Mouse (Mus musculus): ENCODE measurements around the gene Olfr573-ps1. TPM values are rescaled to one million over a fixed set of nuclear protein-coding genes. Genes with fewer than 3 reads are reported as not detected.
A peak's percentile ranks its signal among the peaks of the same experiment; 100 is the strongest.

Gene Olfr573-ps1
- polyA plus RNA-seq (2015; fragmentation: Nextera tagmentation; extraction: Ambion mirVana): not detected in 2 replicates

GRCm38 (mm10) chr7:102942475-102942874 is at the start of gene Olfr573-ps1:
Olfr573-ps1 (minus strand) TSS chr7:102942575.
- no peak for DNase-seq (ENCODE audit: low spot score)

- no peak for DNase-seq (ENCODE audit: low spot score)
Measured at GRCm38 (mm10) chr7:102989224-102989623, 46.8 kb upstream of the Olfr573-ps1 start, which contains the start of gene Olfr578. Olfr578 (minus strand) TSS chr7:102989324.

DNA sequence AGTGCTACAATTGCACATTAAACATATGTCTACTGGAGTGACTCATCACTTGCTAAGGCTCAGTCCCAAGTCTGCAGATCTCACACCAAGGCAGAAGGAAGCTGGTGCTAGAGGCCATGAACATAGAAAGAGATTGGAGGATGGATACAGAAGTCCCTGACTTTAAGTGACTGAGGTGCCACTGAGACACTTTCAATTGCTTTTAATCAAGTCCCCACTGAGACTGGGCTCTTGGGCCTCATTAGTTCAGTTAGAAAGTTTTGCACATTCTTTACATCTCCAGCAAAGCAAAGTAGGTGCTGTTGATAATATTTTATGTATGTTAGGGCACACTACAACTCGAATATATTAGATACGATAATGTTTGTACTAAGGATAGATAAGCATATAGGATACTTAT is 33.5 kb upstream of the Olfr573-ps1 start, which contains the start of gene Olfr577:
Gene Olfr577, minus strand, starts transcription at position 101 of the 400 bp plus-strand sequence.
- no peak for DNase-seq (ENCODE audit: low spot score)

DNA sequence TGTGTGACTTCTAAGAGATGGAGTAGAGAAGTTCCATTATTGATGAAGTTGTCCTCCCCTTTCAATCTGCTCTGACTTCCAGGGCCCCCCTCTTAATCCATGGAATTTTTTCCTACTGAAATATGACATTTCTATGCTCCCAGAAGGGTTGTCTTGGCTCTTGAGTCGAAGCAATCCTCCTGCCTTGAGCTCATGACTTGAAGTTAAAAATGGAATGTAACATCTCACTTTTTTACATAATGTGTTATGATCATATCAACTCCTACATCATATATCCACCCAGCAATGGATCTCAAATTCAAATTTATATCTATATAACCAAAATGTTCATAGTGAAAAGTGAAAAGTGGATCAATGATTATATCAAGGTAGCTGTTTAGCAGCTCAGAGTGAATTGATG is 32.0 kb upstream of the Olfr573-ps1 start:
- no peak for DNase-seq (ENCODE audit: low spot score)

DNA sequence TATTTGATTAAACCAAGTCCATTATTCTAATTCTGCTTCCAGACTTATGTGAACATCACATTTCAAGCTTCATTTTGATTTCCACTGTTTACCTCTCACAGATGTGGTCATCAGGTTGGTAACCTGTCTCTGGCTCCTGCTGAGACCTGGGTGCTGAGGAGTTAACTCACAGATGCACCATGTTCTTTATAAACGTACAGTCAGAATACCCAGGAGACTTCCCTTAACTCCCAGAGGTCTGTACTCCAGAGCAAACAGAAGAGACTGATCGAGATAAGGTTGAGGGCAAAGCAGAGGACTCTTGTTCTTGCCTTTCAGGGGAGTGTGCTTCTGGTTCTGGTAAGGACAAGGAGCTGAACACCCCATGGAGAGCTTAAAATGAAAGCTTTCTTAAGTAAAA is 20.0 kb upstream of the Olfr573-ps1 start, which contains the start of gene Olfr576:
Gene Olfr576, plus strand, starts transcription at position 301 of the 400 bp plus-strand sequence.
- no peak for DNase-seq (ENCODE audit: low spot score)

DNA sequence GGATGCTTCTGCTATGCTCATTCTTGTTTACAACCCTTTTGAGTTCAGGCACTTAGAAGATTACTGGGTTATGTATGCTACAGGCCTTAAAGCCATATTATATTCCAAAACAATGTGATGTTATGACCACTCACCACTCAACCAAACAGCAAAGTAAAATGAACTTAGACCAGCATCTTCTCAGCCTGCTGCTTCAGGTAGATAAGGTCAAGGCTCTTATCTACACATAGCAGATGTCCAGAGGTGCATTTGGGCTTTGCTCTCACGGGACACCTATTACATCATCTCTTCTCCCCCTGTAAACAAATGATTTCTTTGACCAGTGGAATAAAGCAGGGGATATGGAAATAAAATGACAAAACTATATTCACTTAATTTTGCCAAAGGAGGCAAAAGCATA is 16.2 kb upstream of the Olfr573-ps1 start, which contains the start of gene Olfr575:
Gene Olfr575, minus strand, starts transcription at position 183 of the 400 bp plus-strand sequence.
- no peak for DNase-seq (ENCODE audit: low spot score)

GRCm38 (mm10) chr7:102958137-102958536 is 15.8 kb upstream of the Olfr573-ps1 start:
- DNase-seq (ENCODE audit: low spot score): no peak

GRCm38 (mm10) chr7:102950732-102951131 is 8.4 kb upstream of the Olfr573-ps1 start:
- no peak for DNase-seq (ENCODE audit: low spot score)

DNA sequence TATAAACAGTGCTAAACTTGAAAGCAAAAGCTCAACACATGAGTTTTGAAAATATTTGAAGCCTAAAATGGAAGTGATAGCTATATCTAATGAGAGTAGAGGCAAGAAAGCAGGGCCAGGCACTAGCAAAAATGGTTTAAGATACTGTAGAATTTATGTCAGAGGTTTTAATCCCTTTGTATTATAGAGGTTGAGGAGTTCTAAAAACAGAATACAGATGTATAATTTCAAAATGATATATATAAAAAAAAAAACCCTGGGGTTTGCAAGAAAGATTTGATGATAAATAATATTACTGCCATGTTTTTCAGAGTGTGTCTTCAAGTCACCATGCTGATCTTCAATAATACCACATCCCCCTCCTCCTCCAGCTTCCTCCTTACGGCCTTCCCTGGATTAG is 5.8 kb upstream of the Olfr573-ps1 start, which contains the start of gene Olfr574:
Gene Olfr574, plus strand, starts transcription at position 301 of the 400 bp plus-strand sequence.
- DNase-seq (ENCODE audit: low spot score): no peak

DNA sequence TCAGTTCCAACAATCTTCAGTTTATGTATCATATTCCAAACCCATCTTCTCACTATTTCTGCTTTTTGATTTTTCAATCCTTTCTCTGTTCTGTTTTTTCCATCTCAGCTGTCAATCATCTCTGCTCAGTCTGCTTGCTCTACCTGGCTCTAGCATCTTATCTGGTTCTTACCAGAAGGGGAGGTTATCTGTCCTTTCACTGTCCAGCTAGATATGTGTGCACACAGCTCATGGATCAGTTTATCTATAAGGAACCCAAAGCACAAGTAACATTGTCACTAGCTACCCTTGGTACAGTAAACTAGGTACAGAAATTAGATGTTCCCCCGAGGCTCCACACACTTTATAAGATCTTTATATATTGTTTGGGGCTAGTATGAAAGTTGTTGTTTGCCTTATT is 1.0 kb upstream of the Olfr573-ps1 start:
- DNase-seq (ENCODE audit: low spot score): no peak

DNA sequence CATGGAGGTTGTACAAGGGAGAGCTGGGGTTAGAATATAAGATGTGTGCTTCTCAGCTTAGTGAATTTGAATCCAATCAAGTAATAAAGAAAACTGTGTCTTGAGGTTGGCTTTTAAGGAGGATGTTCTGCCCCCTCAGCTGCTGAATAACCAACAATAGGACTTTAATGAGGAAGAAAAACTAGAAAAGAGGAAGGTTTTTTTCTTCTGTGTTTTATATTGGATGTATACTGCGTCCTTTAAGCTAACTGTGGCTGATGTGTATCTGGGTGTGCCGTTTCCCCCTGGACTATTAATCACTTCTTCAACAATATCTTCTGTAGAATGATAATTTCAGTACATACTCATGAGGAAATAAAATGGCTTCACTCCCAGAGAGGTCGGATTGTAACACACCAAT is 15.3 kb downstream of the Olfr573-ps1 start:
- no peak for DNase-seq (ENCODE audit: low spot score)

- no peak for DNase-seq (ENCODE audit: low spot score)
Measured at GRCm38 (mm10) chr7:102924109-102924508, 18.3 kb downstream of the Olfr573-ps1 start, which contains the start of gene Olfr572. Olfr572 (plus strand) TSS chr7:102924409.

DNA sequence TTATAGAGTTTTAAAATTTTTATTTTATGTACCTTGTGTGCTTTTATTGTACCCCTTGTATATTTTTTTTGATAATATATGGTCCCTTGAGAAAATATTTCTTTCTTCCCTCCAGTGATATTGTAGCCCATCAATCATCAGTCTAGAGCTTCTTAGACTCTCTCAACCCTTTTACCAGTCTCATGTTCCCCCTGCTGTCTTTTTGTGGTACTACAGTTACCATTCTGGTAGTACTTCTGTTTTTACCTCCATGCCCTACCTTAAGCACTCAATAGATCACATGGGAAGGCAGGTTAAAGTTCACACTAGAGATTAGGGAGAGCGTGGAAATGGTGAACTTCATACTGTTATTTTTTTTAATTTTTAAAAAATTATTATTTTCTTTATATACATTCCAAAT is 22.7 kb downstream of the Olfr573-ps1 start:
- peak; percentile 49 for DNase-seq (ENCODE audit: low spot score)

DNA sequence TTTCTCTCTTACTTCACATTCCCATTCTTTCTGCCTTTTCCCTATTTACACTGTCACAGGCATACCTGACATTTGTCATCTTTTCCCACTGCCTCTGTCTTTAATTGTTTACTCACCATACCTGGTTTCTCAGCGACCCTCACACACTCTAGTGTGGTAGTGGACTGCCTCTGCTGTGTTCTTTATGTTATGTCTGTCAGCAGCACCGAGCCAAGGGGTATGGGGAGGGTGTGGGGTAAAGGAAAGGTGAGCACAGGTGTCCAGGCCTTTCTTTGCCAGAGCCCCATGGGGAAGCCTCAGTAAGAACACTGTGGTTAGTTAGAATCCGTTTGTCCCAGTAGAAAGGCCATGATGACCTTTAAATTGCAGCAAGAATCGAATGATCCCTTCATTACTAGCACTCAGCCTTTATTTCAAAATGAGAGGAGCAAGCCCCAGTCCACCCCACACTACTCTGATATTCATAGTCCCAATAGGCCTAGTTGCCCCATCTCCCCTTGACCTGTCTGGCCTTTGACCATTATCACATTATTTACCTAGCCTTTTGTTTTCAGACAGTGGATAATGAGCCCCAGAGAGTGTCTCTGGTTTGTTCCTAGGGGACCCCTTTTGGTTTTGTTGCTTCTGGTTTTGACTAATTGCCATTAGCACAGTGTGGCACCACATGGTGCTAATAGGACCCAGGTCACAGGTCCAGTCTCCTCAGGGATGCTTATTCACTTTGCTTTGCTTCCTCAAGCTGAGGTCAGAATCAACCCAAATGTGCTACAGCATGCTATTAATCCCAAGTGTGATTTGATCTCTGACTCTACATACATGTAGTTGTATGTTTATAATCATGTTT is 25.1 kb downstream of the Olfr573-ps1 start, which contains the start of gene Olfr571:
Gene Olfr571, minus strand, starts transcription at position 505 of the 844 bp plus-strand sequence.
- DNase-seq (ENCODE audit: low spot score): no peak

DNA sequence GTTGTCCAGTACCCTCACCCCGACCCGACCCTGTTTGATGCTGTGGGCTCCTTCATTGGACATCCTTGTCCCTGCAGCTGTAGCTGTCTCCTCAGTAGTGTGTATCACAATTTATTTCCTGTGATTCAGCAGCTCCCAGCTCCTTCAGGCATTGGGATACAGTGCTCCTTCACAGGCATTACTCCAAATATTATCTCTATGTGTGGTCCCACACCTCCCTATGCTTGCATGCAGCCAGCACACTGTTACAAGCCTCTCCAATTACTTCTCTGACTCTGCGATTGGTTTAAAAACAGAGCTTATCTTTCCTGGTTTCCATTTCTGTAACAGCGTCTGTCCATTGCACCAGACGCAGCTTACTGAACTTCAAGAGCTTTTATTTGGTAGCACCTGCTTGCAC is 26.0 kb downstream of the Olfr573-ps1 start:
- DNase-seq (ENCODE audit: low spot score): no peak

DNA sequence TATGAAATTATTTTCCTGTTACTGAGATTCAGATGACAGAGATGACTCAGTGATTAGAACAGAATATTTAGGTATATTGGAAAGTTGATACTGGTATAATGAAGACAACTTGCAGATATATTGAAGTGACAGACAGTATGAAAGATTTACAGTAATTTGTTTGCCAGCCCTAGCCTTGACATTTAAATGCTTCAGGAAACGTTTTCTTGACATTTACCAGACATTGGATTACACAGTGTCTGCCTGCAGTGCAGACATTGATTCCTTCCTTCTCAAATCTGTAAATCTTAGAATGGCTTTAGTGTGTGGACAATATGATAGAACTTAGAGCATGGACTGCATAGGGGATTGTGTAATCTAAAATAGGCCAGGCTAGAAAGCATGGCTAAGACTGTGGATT is 27.1 kb downstream of the Olfr573-ps1 start:
- no peak for DNase-seq (ENCODE audit: low spot score)

Other genes starting within 250 kb of the Olfr573-ps1 start
- not detected in 2 replicates for gene Olfr557, start 246.7 kb downstream of the Olfr573-ps1 start, polyA plus RNA-seq (2015; fragmentation: Nextera tagmentation; extraction: Ambion mirVana)
- gene Olfr558, start 240.4 kb downstream of the Olfr573-ps1 start, polyA plus RNA-seq (2015; fragmentation: Nextera tagmentation; extraction: Ambion mirVana): 0.37 and 0.38 TPM in 2 replicates
- gene Olfr33, start 223.5 kb downstream of the Olfr573-ps1 start, polyA plus RNA-seq (2015; fragmentation: Nextera tagmentation; extraction: Ambion mirVana): not detected in 2 replicates
- gene Olfr559, start 215.1 kb downstream of the Olfr573-ps1 start, polyA plus RNA-seq (2015; fragmentation: Nextera tagmentation; extraction: Ambion mirVana): not detected in 2 replicates
- not detected in 2 replicates for gene Olfr560, start 183.2 kb downstream of the Olfr573-ps1 start, polyA plus RNA-seq (2015; fragmentation: Nextera tagmentation; extraction: Ambion mirVana)
- 0.05 and 0.10 TPM in 2 replicates for gene Olfr78, start 183.1 kb downstream of the Olfr573-ps1 start, polyA plus RNA-seq (2015; fragmentation: Nextera tagmentation; extraction: Ambion mirVana)
- gene Olfr561, start 171.4 kb downstream of the Olfr573-ps1 start, polyA plus RNA-seq (2015; fragmentation: Nextera tagmentation; extraction: Ambion mirVana): not detected in 2 replicates
- not detected in 2 replicates for gene Olfr564, start 139.1 kb downstream of the Olfr573-ps1 start, polyA plus RNA-seq (2015; fragmentation: Nextera tagmentation; extraction: Ambion mirVana)
- gene Olfr566, start 83.8 kb downstream of the Olfr573-ps1 start, polyA plus RNA-seq (2015; fragmentation: Nextera tagmentation; extraction: Ambion mirVana): not detected in 2 replicates
- not detected in 2 replicates for gene Olfr568, start 65.5 kb downstream of the Olfr573-ps1 start, polyA plus RNA-seq (2015; fragmentation: Nextera tagmentation; extraction: Ambion mirVana)
- not detected in 2 replicates for gene Olfr569, start 51.7 kb downstream of the Olfr573-ps1 start, polyA plus RNA-seq (2015; fragmentation: Nextera tagmentation; extraction: Ambion mirVana)
- not detected in 2 replicates for gene Olfr570, start 48.0 kb downstream of the Olfr573-ps1 start, polyA plus RNA-seq (2015; fragmentation: Nextera tagmentation; extraction: Ambion mirVana)
- not detected in 2 replicates for gene Olfr571, start 25.0 kb downstream of the Olfr573-ps1 start, polyA plus RNA-seq (2015; fragmentation: Nextera tagmentation; extraction: Ambion mirVana)
- gene Olfr572, start 18.2 kb downstream of the Olfr573-ps1 start, polyA plus RNA-seq (2015; fragmentation: Nextera tagmentation; extraction: Ambion mirVana): not detected in 2 replicates
- not detected in 2 replicates for gene Olfr574, start 5.9 kb upstream of the Olfr573-ps1 start, polyA plus RNA-seq (2015; fragmentation: Nextera tagmentation; extraction: Ambion mirVana)
- gene Olfr575, start 16.2 kb upstream of the Olfr573-ps1 start, polyA plus RNA-seq (2015; fragmentation: Nextera tagmentation; extraction: Ambion mirVana): not detected in 2 replicates
- not detected in 2 replicates for gene Olfr576, start 20.1 kb upstream of the Olfr573-ps1 start, polyA plus RNA-seq (2015; fragmentation: Nextera tagmentation; extraction: Ambion mirVana)
- not detected in 2 replicates for gene Olfr577, start 33.4 kb upstream of the Olfr573-ps1 start, polyA plus RNA-seq (2015; fragmentation: Nextera tagmentation; extraction: Ambion mirVana)
- gene Olfr578, start 46.7 kb upstream of the Olfr573-ps1 start, polyA plus RNA-seq (2015; fragmentation: Nextera tagmentation; extraction: Ambion mirVana): not detected in 2 replicates
- not detected in 2 replicates for gene Olfr582, start 95.4 kb upstream of the Olfr573-ps1 start, polyA plus RNA-seq (2015; fragmentation: Nextera tagmentation; extraction: Ambion mirVana)
- gene Olfr583, start 108.7 kb upstream of the Olfr573-ps1 start, polyA plus RNA-seq (2015; fragmentation: Nextera tagmentation; extraction: Ambion mirVana): not detected in 2 replicates
- not detected in 2 replicates for gene Olfr584, start 139.3 kb upstream of the Olfr573-ps1 start, polyA plus RNA-seq (2015; fragmentation: Nextera tagmentation; extraction: Ambion mirVana)
- gene Olfr585, start 155.1 kb upstream of the Olfr573-ps1 start, polyA plus RNA-seq (2015; fragmentation: Nextera tagmentation; extraction: Ambion mirVana): not detected in 2 replicates
- not detected in 2 replicates for gene Olfr586, start 183.1 kb upstream of the Olfr573-ps1 start, polyA plus RNA-seq (2015; fragmentation: Nextera tagmentation; extraction: Ambion mirVana)
- not detected in 2 replicates for gene Olfr588-ps1, start 198.3 kb upstream of the Olfr573-ps1 start, polyA plus RNA-seq (2015; fragmentation: Nextera tagmentation; extraction: Ambion mirVana)
- gene Olfr589, start 213.8 kb upstream of the Olfr573-ps1 start, polyA plus RNA-seq (2015; fragmentation: Nextera tagmentation; extraction: Ambion mirVana): not detected in 2 replicates
- not detected in 2 replicates for gene Olfr591, start 235.8 kb upstream of the Olfr573-ps1 start, polyA plus RNA-seq (2015; fragmentation: Nextera tagmentation; extraction: Ambion mirVana)
- gene Olfr592, start 242.2 kb upstream of the Olfr573-ps1 start, polyA plus RNA-seq (2015; fragmentation: Nextera tagmentation; extraction: Ambion mirVana): not detected in 2 replicates